Mouse (Mus musculus): ENCODE data around the gene Ankrd6.

Gene Ankrd6

GRCm38 (mm10) chr4:32860184-32860965 is 90.3 kb downstream of the Ankrd6 start:
- no peak for DNase-seq (ENCODE audit: low spot score)

DNA sequence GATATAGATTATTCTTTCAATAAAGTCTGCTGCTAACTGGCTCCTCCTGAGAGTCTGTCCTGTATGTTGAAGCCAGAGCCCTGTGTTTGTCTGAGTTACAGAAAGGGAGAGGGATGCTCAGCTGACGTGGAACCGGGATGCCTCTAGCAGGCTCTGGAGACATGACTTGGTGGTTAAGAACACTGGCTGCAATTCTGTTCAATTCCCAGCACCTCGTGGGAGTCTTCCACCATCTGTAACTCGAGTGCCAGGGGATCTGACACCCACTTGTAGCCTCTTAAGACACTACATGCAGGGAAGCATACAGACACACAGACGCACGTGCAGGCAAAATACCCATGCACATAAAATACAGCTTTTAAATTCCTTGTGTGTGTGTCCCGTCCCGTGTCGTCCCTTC is 95.1 kb downstream of the Ankrd6 start:
- no peak for DNase-seq (ENCODE audit: low spot score)

GRCm38 (mm10) chr4:32854956-32855355 is 95.7 kb downstream of the Ankrd6 start:
- no peak for DNase-seq (ENCODE audit: low spot score)

DNA sequence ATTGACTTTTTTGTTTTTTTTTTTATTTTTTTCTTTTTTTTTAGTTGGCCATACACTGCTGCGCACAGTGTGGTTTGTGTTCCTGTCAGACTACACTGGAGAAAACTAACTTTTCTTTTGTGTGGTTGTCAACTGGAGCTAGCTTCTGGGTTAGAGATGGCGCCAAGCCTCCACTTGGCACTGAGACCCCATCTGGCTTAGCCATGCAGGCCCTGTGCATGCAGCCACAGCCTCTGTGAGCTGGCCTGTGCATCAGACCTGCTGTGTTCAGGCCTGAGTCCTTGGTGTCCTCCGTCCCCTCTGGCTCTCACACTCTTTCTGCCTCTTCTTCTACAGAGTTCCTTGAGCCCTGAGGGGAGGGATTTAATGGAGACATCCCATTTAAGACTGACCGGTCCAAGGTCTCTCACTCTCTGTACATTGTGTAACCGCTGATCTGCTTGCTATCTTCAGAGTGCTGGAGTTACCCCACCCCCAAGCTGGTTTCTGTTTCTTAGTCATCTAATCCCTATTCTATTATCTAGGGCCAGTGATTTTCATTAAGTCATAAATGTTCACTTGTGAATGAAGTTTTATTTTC is 96.9 kb downstream of the Ankrd6 start:
- DNase-seq (ENCODE audit: low spot score) = no peak

GRCm38 (mm10) chr4:32852819-32853218 is 97.8 kb downstream of the Ankrd6 start:
- DNase-seq (ENCODE audit: low spot score) = no peak

DNA sequence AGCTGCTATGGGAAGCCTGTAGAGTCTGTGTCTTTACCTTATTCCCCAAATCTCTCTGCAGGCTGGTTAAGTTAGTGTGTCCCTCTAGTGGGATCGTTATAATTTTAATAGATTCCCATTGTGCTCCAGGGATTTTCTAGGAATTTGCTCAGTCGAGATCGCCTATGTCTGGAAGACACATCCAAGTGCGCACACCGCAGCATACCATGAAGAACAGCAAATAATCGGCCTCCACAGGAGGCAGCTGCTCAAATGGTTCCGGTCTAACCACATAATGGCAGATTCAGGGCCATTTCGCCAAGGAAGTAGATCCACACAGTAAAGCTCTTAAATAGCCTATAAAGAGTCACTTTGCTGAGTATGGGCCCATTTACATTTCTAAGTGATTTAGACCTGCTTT is 98.3 kb downstream of the Ankrd6 start:
- DNase-seq (ENCODE audit: low spot score) = no peak

- no peak for DNase-seq (ENCODE audit: low spot score)
Measured at GRCm38 (mm10) chr4:32838401-32838800, 112.2 kb downstream of the Ankrd6 start.

DNA sequence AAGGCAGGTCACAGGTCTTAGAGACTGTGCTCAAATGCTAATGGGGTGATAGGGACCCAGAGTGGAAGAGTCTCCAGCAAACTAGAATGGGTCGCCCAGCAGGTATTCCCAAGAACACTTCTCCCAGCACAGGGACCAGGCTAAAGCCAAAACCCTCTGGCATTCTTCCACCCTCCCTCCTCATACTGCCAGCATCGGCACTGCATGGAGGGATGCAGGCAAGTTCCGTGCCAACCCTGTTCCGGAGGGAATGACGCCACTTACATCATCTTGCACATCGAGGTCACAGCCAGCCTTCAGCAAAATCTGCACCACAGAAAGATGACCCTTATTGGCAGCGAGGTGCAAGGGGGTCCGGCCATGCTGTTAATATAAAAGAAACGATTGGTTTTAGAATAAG is 114.6 kb downstream of the Ankrd6 start:
- no peak for DNase-seq (ENCODE audit: low spot score)

GRCm38 (mm10) chr4:32834541-32834940 is 116.1 kb downstream of the Ankrd6 start:
- DNase-seq (ENCODE audit: low spot score) = no peak

- DNase-seq (ENCODE audit: low spot score) = no peak
Measured at GRCm38 (mm10) chr4:32833494-32834282, 117.0 kb downstream of the Ankrd6 start.

DNA sequence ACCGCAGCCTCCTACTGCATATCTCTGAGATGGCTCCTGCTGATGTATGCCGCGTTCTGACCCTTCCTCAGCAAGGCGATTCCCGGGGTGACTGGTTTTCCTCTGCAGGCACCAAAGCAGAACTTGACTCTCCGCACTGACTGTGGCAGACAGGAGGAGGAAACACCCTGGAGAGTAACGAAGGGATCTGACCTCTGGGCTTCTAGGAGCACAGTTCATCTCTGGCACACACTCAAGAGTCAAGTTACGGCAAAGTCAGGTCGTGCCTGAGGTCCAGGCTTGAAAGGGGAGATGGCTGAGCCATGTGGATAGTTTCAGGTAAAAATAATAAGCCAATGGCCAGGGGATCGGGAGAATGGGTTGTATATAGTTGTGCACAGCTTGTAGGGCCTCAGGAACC is 121.3 kb downstream of the Ankrd6 start:
- no peak for DNase-seq (ENCODE audit: low spot score)

GRCm38 (mm10) chr4:32828385-32829077 is 122.1 kb downstream of the Ankrd6 start:
- DNase-seq (ENCODE audit: low spot score) = no peak

DNA sequence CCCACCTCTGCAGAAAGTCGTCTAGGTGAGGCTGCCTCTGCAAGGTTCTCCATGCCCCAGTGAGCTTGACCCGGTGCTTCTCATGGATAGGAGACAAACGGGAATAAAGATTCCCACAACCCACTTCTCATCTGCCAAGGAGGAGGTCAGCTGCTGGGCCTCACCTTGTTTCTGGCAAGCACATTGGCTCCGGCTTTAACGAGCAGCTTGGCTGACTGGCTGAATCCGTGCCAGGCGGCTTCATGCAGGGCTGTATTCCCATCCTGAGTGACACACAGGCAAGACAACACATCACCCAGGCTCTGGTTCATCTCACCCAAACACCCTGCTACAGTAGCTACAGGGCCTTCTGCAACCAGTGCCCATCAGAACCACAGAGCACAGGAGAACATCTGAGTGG is 123.7 kb downstream of the Ankrd6 start:
- DNase-seq (ENCODE audit: low spot score) = peak; percentile 25

- DNase-seq (ENCODE audit: low spot score) = no peak
Measured at GRCm38 (mm10) chr4:32824254-32824653, 126.4 kb downstream of the Ankrd6 start.

DNA sequence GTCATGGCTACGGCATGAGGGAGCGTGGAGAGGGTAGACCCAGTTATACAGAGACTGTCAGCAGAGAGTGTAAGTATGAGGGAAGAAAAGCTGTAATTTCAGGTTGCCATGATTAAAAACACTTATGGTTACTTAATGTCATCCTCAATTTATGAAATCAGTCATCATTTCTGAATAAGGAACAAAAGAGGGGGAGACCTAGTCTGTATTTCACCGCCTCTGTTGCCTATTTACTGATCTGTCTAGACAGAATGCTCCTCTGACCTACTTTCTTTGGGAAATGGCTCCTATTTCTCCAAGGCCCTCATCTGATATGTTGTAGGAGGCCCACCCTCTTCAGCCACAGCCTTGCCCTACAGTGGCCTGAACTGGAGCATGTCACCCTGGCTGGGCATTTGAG is 130.0 kb downstream of the Ankrd6 start:
- no peak for DNase-seq (ENCODE audit: low spot score)

GRCm38 (mm10) chr4:32817478-32817877 is 133.2 kb downstream of the Ankrd6 start:
- no peak for DNase-seq (ENCODE audit: low spot score)

DNA sequence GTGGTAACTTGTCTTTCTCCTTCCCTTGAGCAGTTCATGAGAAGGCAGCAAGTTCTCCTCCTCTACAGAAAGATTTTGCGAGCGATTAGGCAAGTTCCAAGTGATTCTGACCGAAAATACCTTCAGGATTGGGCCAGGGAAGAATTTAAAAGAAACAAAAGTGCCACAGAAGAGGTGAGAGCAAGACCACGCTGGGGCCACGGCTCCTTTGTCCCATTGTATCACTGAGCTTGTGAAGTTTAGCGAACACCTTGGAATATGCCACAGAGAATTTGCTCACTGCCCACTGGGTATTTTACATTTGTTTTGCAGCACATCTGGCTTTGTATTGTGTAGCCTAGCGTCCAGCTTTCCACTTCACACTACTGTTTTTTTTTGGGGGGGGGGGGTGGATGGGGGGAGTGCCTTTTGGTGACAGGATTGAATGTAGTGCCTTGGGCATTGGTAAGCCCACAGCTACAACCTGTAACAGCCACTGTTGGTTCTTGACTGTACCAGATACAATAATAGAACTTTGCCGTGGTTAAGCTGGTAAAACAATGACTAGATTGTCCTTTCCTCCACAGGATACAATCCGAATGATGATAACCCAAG is 150.0 kb downstream of the Ankrd6 start:
- no peak for DNase-seq (ENCODE audit: low spot score)

- DNase-seq (ENCODE audit: low spot score) = peak; percentile 63
Measured at GRCm38 (mm10) chr4:32799966-32800576, 150.6 kb downstream of the Ankrd6 start, which contains the start of gene Lyrm2. Gene Lyrm2 (plus strand): TSS chr4:32800253.

DNA sequence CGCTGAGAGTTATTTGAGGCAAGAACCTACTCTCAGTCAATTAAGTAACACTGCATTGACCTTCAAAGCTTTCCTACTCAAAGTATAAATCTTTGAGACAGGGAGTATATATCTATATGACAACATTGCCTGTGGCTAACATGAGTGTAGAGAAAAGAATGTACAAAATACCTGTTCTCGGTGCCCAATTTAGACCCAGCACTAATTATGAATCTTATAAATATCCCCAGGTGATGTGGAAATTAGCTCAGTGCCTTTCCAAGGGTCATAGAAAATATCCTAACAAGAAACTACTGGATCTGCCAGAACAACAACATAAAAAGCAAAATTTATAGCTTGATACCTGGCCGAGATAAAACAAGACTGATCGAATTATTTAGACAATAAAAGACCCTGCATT is 151.7 kb downstream of the Ankrd6 start:
- DNase-seq (ENCODE audit: low spot score) = no peak

- DNase-seq (ENCODE audit: low spot score) = no peak
Measured at GRCm38 (mm10) chr4:32789020-32789419, 161.6 kb downstream of the Ankrd6 start.

DNA sequence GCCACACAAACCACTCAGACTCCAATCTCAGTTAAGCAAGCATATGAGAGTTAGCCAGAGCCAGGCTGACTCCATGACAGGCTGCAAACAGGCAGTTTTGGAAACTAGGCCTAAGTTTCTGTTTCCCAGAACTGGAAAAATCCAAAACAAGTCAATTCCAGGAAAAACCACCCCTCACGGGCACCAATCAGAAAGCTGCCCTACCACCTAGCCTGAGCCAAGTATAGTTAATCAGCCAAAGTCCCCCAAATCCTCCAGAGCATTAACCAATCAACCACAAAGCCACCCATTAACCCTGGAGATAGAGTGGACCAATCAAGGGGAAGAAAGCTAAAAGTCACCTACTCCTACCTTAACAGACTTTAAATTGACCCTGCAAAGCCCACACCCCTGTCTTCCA is 163.5 kb downstream of the Ankrd6 start:
- no peak for DNase-seq (ENCODE audit: low spot score)

DNA sequence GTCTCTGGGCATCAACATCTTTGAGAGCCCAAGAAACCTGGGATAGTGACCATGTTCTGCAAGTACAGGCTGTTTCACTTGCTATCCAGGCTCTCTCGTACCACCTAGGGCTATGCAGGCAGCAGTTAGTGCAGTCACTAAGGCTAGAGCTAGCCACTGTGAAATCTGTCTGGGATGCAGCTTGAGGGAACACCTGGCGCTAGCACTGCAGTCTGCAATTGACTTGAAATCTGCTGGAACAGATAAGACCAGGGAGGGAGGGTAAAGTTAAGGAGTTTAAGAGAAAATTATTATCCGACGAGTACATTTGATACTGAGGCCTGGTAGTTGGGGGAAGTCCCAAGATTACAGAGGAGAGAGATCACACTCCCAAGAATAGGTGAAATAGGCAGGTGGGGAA is 170.6 kb downstream of the Ankrd6 start:
- DNase-seq (ENCODE audit: low spot score) = no peak

Measured in ovary, adult 18-20 months (tissue).